Mouse (Mus musculus) forebrain, embryonic 13.5 days (tissue): ENCODE results near the gene Zfp865. TPM values are rescaled to one million over a fixed set of nuclear protein-coding genes. Genes with fewer than 3 reads are reported as not detected.
A peak's percentile ranks its signal among the peaks of the same experiment; 100 is the strongest.

Experiments
- ATAC-seq: fragments of 200-750 bp; cut with Nextera tagmentation; 2 replicates; pipeline ENCODE4 v1.8.0; 2017
- H3K27ac ChIP-seq: fragments of 300-500 bp; sonication (generic); 2 replicates; pipeline ENCODE4 v1.5.1; 2015; ENCODE audit warnings: inconsistent platforms, mild to moderate bottlenecking, moderate library complexity
- H3K27me3 ChIP-seq: fragments of 300-500 bp; sonication (generic); 2 replicates; pipeline ENCODE4 v1.6.1; 2015; ENCODE audit warnings: mild to moderate bottlenecking, inconsistent platforms
- H3K36me3 ChIP-seq: fragments of 300-500 bp; sonication (generic); 2 replicates; pipeline ENCODE4 v1.6.1; 2015; ENCODE audit warnings: mild to moderate bottlenecking, inconsistent platforms; ENCODE audit not compliant: poor library complexity, severe bottlenecking
- H3K4me1 ChIP-seq: fragments of 300-500 bp; sonication (generic); 2 replicates; pipeline ENCODE4 v1.6.1; 2015; ENCODE audit warnings: inconsistent platforms
- H3K4me2 ChIP-seq: fragments of 300-500 bp; sonication (generic); 2 replicates; pipeline ENCODE4 v1.6.1; 2015; ENCODE audit warnings: inconsistent platforms, mild to moderate bottlenecking, moderate library complexity
- H3K4me3 ChIP-seq: fragments of 300-500 bp; sonication (generic); 2 replicates; pipeline ENCODE4 v1.5.1; 2015; ENCODE audit warnings: mild to moderate bottlenecking, inconsistent platforms
- H3K9ac ChIP-seq: fragments of 300-500 bp; sonication (generic); 2 replicates; pipeline ENCODE4 v1.6.1; 2015; ENCODE audit warnings: mild to moderate bottlenecking, inconsistent platforms
- H3K9me3 ChIP-seq: fragments of 300-500 bp; sonication (generic); replicated peaks from 2 replicates; pipeline ENCODE4 v1.6.1; 2016; ENCODE audit warnings: inconsistent platforms
- WGBS: fragments of 180-500 bp; shearing (Covaris S2); methylation state at CpG from one replicate; pipeline ENCODE4 v1.1.7; 2015; 5-methylcytosine and 5-hydroxymethylcytosine counted together
- polyA plus RNA-seq: library from polyadenylated mRNA; unstranded; fragments of >200 nt; fragmentation: Nextera tagmentation; extraction: Ambion mirVana; gene quantifications from 2 replicates; pipeline ENCODE4 v1.2.1, GENCODE M21; 2015

Zfp865 gene
- 5.1 and 5.4 TPM in 2 replicates for polyA plus RNA-seq

GRCm38 (mm10) chr7:5020000-5020681, at the start of gene Zfp865, which contains the start of gene Ccdc106:
TSS of gene Zfp865 (plus strand) at chr7:5020376.
TSS of gene Ccdc106 (plus strand) at chr7:5020553.
- Histone ChIP-seq H3K36me3 (peaks cover 38% of the 10 kb centered on the region), H3K27ac (peak within 1 kb of the TSS; percentile 93), H3K9ac (peak within 1 kb of the TSS; percentile 97), H3K4me1 (peaks cover 21% of the 10 kb centered on the region), H3K4me3 (peak within 1 kb of the TSS; percentile 88), H3K9me3 (no peaks in the 10 kb centered on the region), H3K27me3 (no peaks in the 10 kb centered on the region), H3K4me2 (peak within 1 kb of the TSS; percentile 87)
- peak; percentile 92 for ATAC-seq
- WGBS, result under 1% methylated on average over 44 of the region's 49 CpGs

GRCm38 (mm10) chr7:4971068-4971467, 49.1 kb upstream of the Zfp865 start, which contains the start of gene Sbk3:
TSS of gene Sbk3 (minus strand) at chr7:4971168.
- Histone ChIP-seq H3K9ac (no peak within 1 kb of the TSS), H3K4me1 (no peaks in the 10 kb centered on the region), H3K27ac (no peak within 1 kb of the TSS), H3K9me3 (no peaks in the 10 kb centered on the region), H3K27me3 (no peaks in the 10 kb centered on the region), H3K36me3 (no peaks in the 10 kb centered on the region), H3K4me3 (no peak within 1 kb of the TSS), H3K4me2 (no peak within 1 kb of the TSS)
- WGBS, result 27% methylated on average over 6 of the region's 6 CpGs
- ATAC-seq, result no peak

GRCm38 (mm10) chr7:4971710-4972109, 48.5 kb upstream of the Zfp865 start:
- no peaks in the 10 kb centered on the region for H3K4me1 ChIP-seq
- 0 out of 2 replicates have a peak, but pooled peaks cover under 1% of the 10 kb centered on the region for H3K9me3 ChIP-seq
- no peaks in the 10 kb centered on the region for H3K27me3 ChIP-seq
- ATAC-seq, result no peak
- H3K4me3 ChIP-seq, result no peak overlapping the region
- no peak overlapping the region for H3K4me2 ChIP-seq
- no peak overlapping the region for H3K9ac ChIP-seq
- H3K36me3 ChIP-seq, result no peaks in the 10 kb centered on the region
- WGBS, result 28% methylated on average over 7 of the region's 7 CpGs
- H3K27ac ChIP-seq, result no peak overlapping the region

- Histone ChIP-seq H3K4me3 (no peak overlapping the region), H3K9ac (no peak overlapping the region), H3K4me1 (no peaks in the 10 kb centered on the region), H3K27me3 (no peaks in the 10 kb centered on the region), H3K9me3 (0 out of 2 replicates have a peak, but pooled peaks cover 3% of the 10 kb centered on the region), H3K36me3 (no peaks in the 10 kb centered on the region), H3K4me2 (no peak overlapping the region), H3K27ac (no peak overlapping the region)
- ATAC-seq, result no peak
- 84% methylated on average over 18 of the region's 18 CpGs for WGBS
Observed at GRCm38 (mm10) chr7:4972321-4973047, 47.7 kb upstream of the Zfp865 start.

GRCm38 (mm10) chr7:4975455-4975854, 44.7 kb upstream of the Zfp865 start:
- H3K4me2 ChIP-seq, result no peak overlapping the region
- no peaks in the 10 kb centered on the region for H3K4me1 ChIP-seq
- 0 out of 2 replicates have a peak, but pooled peaks cover 3% of the 10 kb centered on the region for H3K9me3 ChIP-seq
- 68% methylated on average over 4 of the region's 4 CpGs for WGBS
- H3K27me3 ChIP-seq, result no peaks in the 10 kb centered on the region
- no peak for ATAC-seq
- no peak overlapping the region for H3K27ac ChIP-seq
- H3K9ac ChIP-seq, result no peak overlapping the region
- H3K4me3 ChIP-seq, result no peak overlapping the region
- no peaks in the 10 kb centered on the region for H3K36me3 ChIP-seq

GRCm38 (mm10) chr7:4976832-4977231, 43.3 kb upstream of the Zfp865 start:
- WGBS, result 92% methylated on average over 7 of the region's 7 CpGs
- no peaks in the 10 kb centered on the region for H3K27me3 ChIP-seq
- 0 out of 2 replicates have a peak, but pooled peaks cover 3% of the 10 kb centered on the region for H3K9me3 ChIP-seq

GRCm38 (mm10) chr7:4988250-4988649, 31.9 kb upstream of the Zfp865 start:
- Histone ChIP-seq H3K27me3 (peaks cover 16% of the 10 kb centered on the region), H3K9me3 (no peaks in the 10 kb centered on the region), H3K36me3 (peaks cover 29% of the 10 kb centered on the region), H3K4me3 (no peak overlapping the region), H3K4me1 (peaks cover 6% of the 10 kb centered on the region), H3K27ac (no peak overlapping the region), H3K4me2 (no peak overlapping the region), H3K9ac (no peak overlapping the region)
- no peak for ATAC-seq
- WGBS, result 75% methylated on average over 2 of the region's 2 CpGs

More at GRCm38 (mm10) chr7:4976832-4977231, 43.3 kb upstream of the Zfp865 start:
- ATAC-seq, result no peak
- H3K4me3 ChIP-seq, result no peak overlapping the region
- H3K36me3 ChIP-seq, result no peaks in the 10 kb centered on the region
- no peak overlapping the region for H3K9ac ChIP-seq
- no peak overlapping the region for H3K4me2 ChIP-seq
- no peaks in the 10 kb centered on the region for H3K4me1 ChIP-seq
- H3K27ac ChIP-seq, result no peak overlapping the region

GRCm38 (mm10) chr7:4993347-4993998, 26.7 kb upstream of the Zfp865 start:
- WGBS, result 42% methylated on average over 55 of the region's 55 CpGs
- H3K4me1 ChIP-seq, result peaks cover 35% of the 10 kb centered on the region

GRCm38 (mm10) chr7:4993999-4994788, 26.0 kb upstream of the Zfp865 start:
- peaks cover 42% of the 10 kb centered on the region for H3K36me3 ChIP-seq
- no peak overlapping the region for H3K27ac ChIP-seq
- peak overlapping the region; percentile 89 for H3K4me2 ChIP-seq
- H3K27me3 ChIP-seq, result peaks cover 17% of the 10 kb centered on the region
- WGBS, result 54% methylated on average over 58 of the region's 59 CpGs
- peaks cover 35% of the 10 kb centered on the region for H3K4me1 ChIP-seq
- no peaks in the 10 kb centered on the region for H3K9me3 ChIP-seq
- no peak for ATAC-seq
- H3K9ac ChIP-seq, result peak overlapping the region; percentile 89
- peak overlapping the region; percentile 78 for H3K4me3 ChIP-seq

More at GRCm38 (mm10) chr7:4993347-4993998, 26.7 kb upstream of the Zfp865 start:
- H3K4me3 ChIP-seq, result peak overlapping the region; percentile 78
- H3K9ac ChIP-seq, result peak overlapping the region; percentile 89
- no peaks in the 10 kb centered on the region for H3K9me3 ChIP-seq
- no peak for ATAC-seq
- peak overlapping the region; percentile 89 for H3K4me2 ChIP-seq
- no peak overlapping the region for H3K27ac ChIP-seq
- H3K27me3 ChIP-seq, result peaks cover 21% of the 10 kb centered on the region
- H3K36me3 ChIP-seq, result peaks cover 42% of the 10 kb centered on the region

GRCm38 (mm10) chr7:4995268-4996002, 24.7 kb upstream of the Zfp865 start:
- Histone ChIP-seq H3K9ac (peak overlapping the region; percentile 89), H3K27me3 (peaks cover 17% of the 10 kb centered on the region), H3K4me1 (peaks cover 35% of the 10 kb centered on the region), H3K9me3 (no peaks in the 10 kb centered on the region), H3K4me3 (peak overlapping the region; percentile 78), H3K36me3 (peaks cover 41% of the 10 kb centered on the region), H3K27ac (0 out of 2 replicates have a peak overlapping the region, but pooled peaks have one; percentile 44), H3K4me2 (peak overlapping the region; percentile 89)
- peak; percentile 14; the same call in 1 of the 2 replicates for ATAC-seq
- 6% methylated on average over 19 of the region's 19 CpGs for WGBS
